Mouse (Mus musculus) testis, adult 2 months (tissue): ENCODE measurements around the gene Cpb2.
A peak's percentile ranks its signal among the peaks of the same experiment; 100 is the strongest.

Source experiments
- CTCF ChIP-seq: fragments of 200-500 bp; IDR thresholded peaks from 2 replicates; pipeline ENCODE4 v1.5.1; 2012; ENCODE audit warnings: low read depth, mild to moderate bottlenecking, inconsistent platforms, low read length, moderate library complexity; ENCODE audit not compliant: control insufficient read depth, insufficient read depth, insufficient replicate concordance
- POLR2A ChIP-seq: fragments of 200-500 bp; IDR thresholded peaks from 2 replicates; pipeline ENCODE4 v1.6.1; 2012; ENCODE audit warnings: low read depth, mild to moderate bottlenecking, inconsistent platforms, low read length, moderate library complexity; ENCODE audit not compliant: control insufficient read depth

DNA sequence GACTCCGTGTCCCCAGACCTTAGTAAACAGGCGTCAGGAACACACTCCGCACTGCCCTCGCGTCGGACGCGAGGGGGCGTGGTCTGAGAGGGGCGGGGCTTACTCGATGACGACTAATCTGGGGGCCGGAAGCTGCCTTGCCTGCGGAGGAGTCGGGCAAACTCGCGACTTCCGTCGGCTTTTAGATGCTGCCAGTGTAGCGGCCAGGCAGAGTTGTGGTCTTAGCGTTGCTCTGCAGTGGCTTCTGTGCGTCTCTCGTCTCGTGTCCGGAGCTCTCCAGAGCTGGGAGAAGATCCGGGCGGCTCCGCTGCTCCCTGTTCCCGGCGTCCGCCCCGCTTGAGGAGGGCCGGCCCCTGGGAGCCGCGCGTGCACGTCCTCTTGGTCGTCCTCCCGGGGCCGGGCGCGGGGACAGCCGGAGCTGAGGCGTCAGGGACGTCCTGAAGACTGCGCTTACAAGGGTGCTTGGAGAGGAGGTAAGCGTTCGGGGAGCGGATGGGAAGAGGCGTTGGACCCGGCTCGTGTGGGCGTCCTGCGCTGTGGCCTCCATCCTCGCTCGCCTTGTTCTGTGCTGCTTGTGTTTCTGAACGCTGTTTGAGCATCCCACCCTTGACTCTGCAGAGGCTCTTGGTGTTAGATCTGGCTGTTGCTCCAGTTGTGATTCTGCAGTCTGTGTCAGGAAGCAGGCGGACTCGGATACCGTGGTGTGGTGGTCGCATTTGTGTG lies 42.3 kb downstream of the Cpb2 start, which contains the start of gene Zc3h13:
- TF ChIP-seq CTCF, result no peak
- peak; percentile 98 for TF ChIP-seq POLR2A
